Mouse (Mus musculus) kidney, postnatal 25 days (tissue): ENCODE measurements around the gene Gm16181.

Experiments
- DNase-seq, 2 experiments: peaks; one replicate each; pipeline ENCODE4 v3.0.0; 2021; ENCODE audit warnings: mixed read lengths in 2 of 2

Gene Gm16181

GRCm38 (mm10) chr17:35195631-35196320 lies 24.9 kb upstream of the Gm16181 start:
- peak; percentile 81 to 84 for DNase-seq

- no peak for DNase-seq
Observed at GRCm38 (mm10) chr17:35196321-35196641, 24.4 kb upstream of the Gm16181 start.

GRCm38 (mm10) chr17:35197126-35197525 lies 23.5 kb upstream of the Gm16181 start:
- no peak for DNase-seq

GRCm38 (mm10) chr17:35198029-35198428 lies 22.6 kb upstream of the Gm16181 start:
- no peak for DNase-seq

- DNase-seq: no peak
Observed at GRCm38 (mm10) chr17:35198946-35199345, 21.7 kb upstream of the Gm16181 start.

- DNase-seq: no peak
Observed at GRCm38 (mm10) chr17:35200398-35200797, 20.2 kb upstream of the Gm16181 start.

GRCm38 (mm10) chr17:35201128-35201527 lies 19.5 kb upstream of the Gm16181 start:
- no peak for DNase-seq

- DNase-seq: peak in 1 of 2 experiments; percentile 42
Observed at GRCm38 (mm10) chr17:35201787-35202186, 18.8 kb upstream of the Gm16181 start, which contains the start of gene Tnf. Gene Tnf, minus strand, starts transcription at chr17:35202007.

- DNase-seq: no peak
Observed at GRCm38 (mm10) chr17:35202442-35202841, 18.2 kb upstream of the Gm16181 start.

- no peak for DNase-seq
Observed at GRCm38 (mm10) chr17:35204494-35205379, 15.9 kb upstream of the Gm16181 start, which contains the start of gene Lta. Gene Lta, minus strand, starts transcription at chr17:35205351.

- DNase-seq: no peak
Observed at GRCm38 (mm10) chr17:35205380-35205769, 15.3 kb upstream of the Gm16181 start.

- DNase-seq: no peak
Observed at GRCm38 (mm10) chr17:35209785-35210535, 10.7 kb upstream of the Gm16181 start.

- DNase-seq: no peak
Observed at GRCm38 (mm10) chr17:35210593-35210992, 10.0 kb upstream of the Gm16181 start.

GRCm38 (mm10) chr17:35213071-35213470 lies 7.6 kb upstream of the Gm16181 start:
- no peak for DNase-seq

GRCm38 (mm10) chr17:35218516-35219193 lies 2.0 kb upstream of the Gm16181 start:
- DNase-seq: peak; percentile 49 to 76

- no peak for DNase-seq
Observed at GRCm38 (mm10) chr17:35219601-35220041, 1.0 kb upstream of the Gm16181 start.

GRCm38 (mm10) chr17:35222299-35222698 lies 1.7 kb downstream of the Gm16181 start:
- DNase-seq: peak in 1 of 2 experiments; percentile 60

GRCm38 (mm10) chr17:35224641-35225040 lies 4.0 kb downstream of the Gm16181 start:
- DNase-seq: no peak

GRCm38 (mm10) chr17:35225456-35225855 lies 4.8 kb downstream of the Gm16181 start:
- DNase-seq: no peak

GRCm38 (mm10) chr17:35226561-35227046 lies 6.0 kb downstream of the Gm16181 start:
- DNase-seq: peak; percentile 45 to 55

GRCm38 (mm10) chr17:35231022-35231421 lies 10.4 kb downstream of the Gm16181 start:
- DNase-seq: peak in 1 of 2 experiments; percentile 35

GRCm38 (mm10) chr17:35232043-35232442 lies 11.4 kb downstream of the Gm16181 start:
- DNase-seq: peak; percentile 82 to 91
